Mouse (Mus musculus) stomach, embryonic 14.5 days (tissue): Measurements from ENCODE around the gene Gda. TPM values are rescaled to one million over a fixed set of nuclear protein-coding genes. Genes with fewer than 3 reads are reported as not detected.

Experiments
- ATAC-seq: fragments of 200-750 bp; cut with Nextera tagmentation; 2 replicates; pipeline ENCODE4 v1.8.0; 2017; ENCODE audit warnings: low read depth, moderate TSS enrichment; ENCODE audit not compliant: insufficient number of reproducible peaks, insufficient read depth, low FRiP score
- H3K27ac ChIP-seq: fragments of 300-500 bp; sonication (generic); 2 replicates; pipeline ENCODE4 v1.5.1; 2014; ENCODE audit warnings: mild to moderate bottlenecking, low read length, moderate library complexity, mixed read lengths
- H3K27me3 ChIP-seq: fragments of 300-500 bp; sonication (generic); 2 replicates; pipeline ENCODE4 v1.6.1; 2014; ENCODE audit warnings: low read length, control low read depth, mixed read lengths; ENCODE audit not compliant: control insufficient read depth, insufficient read depth
- H3K36me3 ChIP-seq: fragments of 300-500 bp; sonication (generic); 2 replicates; pipeline ENCODE4 v1.6.1; 2014; ENCODE audit warnings: mild to moderate bottlenecking, control low read depth, low read length, moderate library complexity, mixed read lengths; ENCODE audit not compliant: control insufficient read depth, insufficient read depth
- H3K4me1 ChIP-seq: fragments of 300-500 bp; sonication (generic); 2 replicates; pipeline ENCODE4 v1.6.1; 2014; ENCODE audit warnings: low read length, control low read depth, mixed read lengths; ENCODE audit not compliant: control insufficient read depth, insufficient read depth
- H3K4me2 ChIP-seq: fragments of 300-500 bp; sonication (generic); replicated peaks from 2 replicates; pipeline ENCODE4 v1.6.1; 2014; ENCODE audit warnings: low read depth, low read length, control low read depth
- H3K4me3 ChIP-seq: fragments of 300-500 bp; sonication (generic); 2 replicates; pipeline ENCODE4 v1.5.1; 2014; ENCODE audit warnings: low read depth, low read length, control low read depth
- H3K9ac ChIP-seq: fragments of 300-500 bp; sonication (generic); replicated peaks from 2 replicates; pipeline ENCODE4 v1.6.1; 2014; ENCODE audit warnings: low read depth, mild to moderate bottlenecking, control low read depth, low read length, moderate library complexity, mixed read lengths
- H3K9me3 ChIP-seq: fragments of 300-500 bp; sonication (generic); 2 replicates; pipeline ENCODE4 v1.6.1; 2016; ENCODE audit warnings: low read depth, low read length, control low read depth; ENCODE audit not compliant: control insufficient read depth
- WGBS: fragments of 180-500 bp; shearing (Covaris S2); extraction: QIAGEN DNeasy Blood & Tissue Kit; methylation state at CpG from one replicate; pipeline ENCODE4 v1.1.7; 2014; 5-methylcytosine and 5-hydroxymethylcytosine counted together
- polyA plus RNA-seq: library from polyadenylated mRNA; unstranded; fragments of >200 nt; fragmentation: Nextera tagmentation; extraction: Ambion mirVana; gene quantifications from 2 replicates; pipeline ENCODE4 v1.2.1, GENCODE M21; 2014

Gda gene
- polyA plus RNA-seq, 1 experiment from 2014 or later, result 0.07 TPM

DNA sequence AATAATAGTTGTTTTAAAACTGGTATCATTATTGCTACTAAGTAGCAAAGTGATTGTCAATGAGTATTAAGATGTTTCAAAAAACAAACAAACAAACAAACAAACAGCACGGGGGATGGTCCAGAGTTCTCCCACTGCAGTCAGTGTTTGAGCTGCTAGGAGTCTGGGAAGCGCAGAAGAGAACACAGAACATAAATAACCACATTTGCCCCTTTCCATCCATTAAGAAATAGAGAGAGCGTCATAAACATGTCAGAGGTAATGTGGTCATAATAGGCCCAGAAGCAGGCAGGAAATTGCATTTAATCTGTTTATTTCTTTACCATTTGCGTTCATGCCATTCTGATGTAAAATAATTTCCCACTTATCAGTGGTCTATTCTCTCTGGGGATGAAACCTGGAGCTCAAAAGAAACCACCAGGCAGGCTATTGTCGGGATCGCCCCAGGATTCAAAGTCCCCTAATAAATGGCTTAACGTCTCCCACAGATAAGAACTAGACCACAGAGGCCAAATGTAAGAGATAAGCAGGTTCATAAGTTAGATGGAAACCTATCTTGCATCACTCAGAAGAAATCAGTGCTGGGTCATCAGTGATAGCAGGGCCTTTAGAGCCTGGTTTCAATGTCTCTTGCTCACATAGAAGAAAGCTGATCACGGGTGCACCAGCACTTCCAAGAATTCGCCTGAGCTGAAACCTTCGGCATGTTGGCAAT, 20.7 kb upstream of the Gda start:
- no peaks in the 10 kb centered on the region for H3K27me3 ChIP-seq
- no peak overlapping the region for H3K4me3 ChIP-seq
- no peak for ATAC-seq
- no peak overlapping the region for H3K4me2 ChIP-seq
- WGBS, result 71% methylated on average over 10 of the region's 10 CpGs
- no peak overlapping the region for H3K9ac ChIP-seq
- no peaks in the 10 kb centered on the region for H3K36me3 ChIP-seq
- no peaks in the 10 kb centered on the region for H3K9me3 ChIP-seq
- H3K4me1 ChIP-seq, result no peaks in the 10 kb centered on the region
- H3K27ac ChIP-seq, result no peak overlapping the region

DNA sequence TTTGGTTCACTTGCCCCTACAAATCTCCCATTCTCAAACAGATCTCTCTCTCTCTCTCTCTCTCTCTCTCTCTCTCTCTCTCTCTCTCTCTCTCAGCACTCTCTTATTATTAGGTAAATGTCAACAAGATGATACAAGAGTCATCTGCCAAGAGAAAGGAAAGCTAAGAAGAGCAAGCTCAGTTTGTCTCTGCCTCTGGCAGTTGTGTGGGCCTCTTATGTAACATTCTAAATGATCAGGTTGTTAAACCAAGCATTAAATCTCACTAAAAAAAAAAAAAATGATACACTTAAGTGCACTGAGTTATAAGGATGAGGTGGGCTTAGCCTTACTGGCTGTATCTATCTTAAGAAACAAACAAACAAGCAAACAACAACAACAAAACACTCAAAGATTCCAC, 18.1 kb upstream of the Gda start:
- H3K9ac ChIP-seq, result no peak overlapping the region
- ATAC-seq, result no peak
- no peak overlapping the region for H3K4me2 ChIP-seq
- no peaks in the 10 kb centered on the region for H3K9me3 ChIP-seq
- H3K4me1 ChIP-seq, result no peaks in the 10 kb centered on the region
- no peaks in the 10 kb centered on the region for H3K36me3 ChIP-seq
- no peak overlapping the region for H3K27ac ChIP-seq
- no peaks in the 10 kb centered on the region for H3K27me3 ChIP-seq
- H3K4me3 ChIP-seq, result no peak overlapping the region

DNA sequence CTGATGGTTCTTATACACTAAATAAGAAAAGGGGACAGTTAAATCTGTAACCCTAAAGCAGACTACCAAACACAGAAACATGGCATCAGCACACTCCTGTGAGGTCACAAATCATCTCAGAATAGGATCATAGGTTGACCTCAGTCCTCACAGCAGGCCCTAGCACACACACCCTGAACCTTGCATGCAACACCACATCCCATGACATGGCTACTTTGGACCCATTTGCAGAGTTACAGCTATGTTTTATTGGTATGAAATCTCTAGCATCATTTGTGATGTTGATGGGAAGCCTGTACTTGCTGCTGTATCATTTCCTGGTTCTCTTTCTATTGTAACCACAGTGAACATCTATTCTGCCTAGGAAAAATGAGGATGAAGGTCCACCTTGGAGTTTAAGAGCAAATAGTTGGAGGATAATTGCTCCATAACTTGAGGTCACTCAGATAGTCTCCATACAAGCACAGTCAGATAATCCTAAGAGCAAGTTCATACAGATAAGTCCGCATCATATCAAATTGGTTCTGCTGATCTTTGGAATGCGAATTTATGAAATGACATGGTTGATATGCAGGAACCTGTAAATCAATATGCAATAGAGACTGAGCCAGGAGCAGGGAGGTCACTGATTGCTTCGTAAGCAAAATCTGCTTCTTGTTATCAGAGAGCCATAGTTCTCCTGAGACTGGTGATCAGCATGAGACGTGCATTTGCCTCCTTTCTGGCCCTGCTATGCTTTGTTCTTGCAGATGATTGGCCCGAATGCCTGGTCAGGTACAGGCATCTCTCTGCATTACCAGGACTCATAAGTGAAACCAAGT, 14.1 kb upstream of the Gda start:
- Histone ChIP-seq H3K4me1 (no peaks in the 10 kb centered on the region), H3K36me3 (no peaks in the 10 kb centered on the region), H3K27me3 (no peaks in the 10 kb centered on the region), H3K27ac (no peak overlapping the region), H3K9me3 (no peaks in the 10 kb centered on the region), H3K9ac (no peak overlapping the region), H3K4me3 (no peak overlapping the region), H3K4me2 (no peak overlapping the region)
- ATAC-seq, result no peak
- 81% methylated on average over 5 of the region's 5 CpGs for WGBS

DNA sequence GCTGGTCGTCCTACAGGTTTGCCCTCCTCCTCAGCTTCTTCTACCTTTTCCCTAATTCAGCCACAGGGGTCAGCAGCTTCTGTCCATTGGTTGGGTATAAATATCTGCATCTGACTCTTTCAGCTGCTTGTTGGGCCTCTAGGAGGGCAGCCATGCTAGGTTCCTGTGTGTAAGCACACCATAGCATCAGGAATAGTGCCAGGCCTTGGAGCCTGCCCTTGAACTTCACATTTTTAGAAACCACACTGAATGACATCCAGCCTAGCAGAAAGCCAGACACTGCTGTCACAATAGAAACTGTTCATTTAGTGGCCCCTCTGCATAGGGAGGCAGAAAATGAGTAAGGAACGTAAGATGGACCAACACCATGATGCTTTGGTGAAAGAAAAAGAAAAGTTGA, 8.9 kb upstream of the Gda start:
- H3K4me3 ChIP-seq, result no peak overlapping the region
- no peaks in the 10 kb centered on the region for H3K4me1 ChIP-seq
- no peak for ATAC-seq
- H3K9me3 ChIP-seq, result no peaks in the 10 kb centered on the region
- H3K9ac ChIP-seq, result no peak overlapping the region
- no peaks in the 10 kb centered on the region for H3K36me3 ChIP-seq
- no peak overlapping the region for H3K4me2 ChIP-seq
- 72% methylated on average over 2 of the region's 2 CpGs for WGBS
- H3K27ac ChIP-seq, result no peak overlapping the region
- H3K27me3 ChIP-seq, result no peaks in the 10 kb centered on the region

DNA sequence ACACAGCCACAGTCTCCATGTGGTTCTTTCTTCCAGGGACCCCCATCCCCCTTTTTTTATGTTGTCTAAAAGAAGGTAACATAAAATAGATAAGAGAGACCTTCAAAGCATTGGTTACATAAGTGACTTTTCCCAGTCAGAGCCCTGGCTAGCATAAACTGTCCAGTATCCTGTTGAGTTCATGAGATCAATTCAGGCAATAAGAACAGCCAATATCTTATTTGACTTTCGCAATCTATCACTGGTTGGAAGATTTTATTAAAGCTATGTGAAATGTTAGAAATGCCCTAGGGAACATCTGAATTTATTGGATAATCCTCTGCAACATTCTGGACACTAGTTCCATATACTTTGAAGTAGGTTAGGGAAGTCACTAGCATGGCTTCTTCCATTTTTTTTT, 7.8 kb upstream of the Gda start:
- Histone ChIP-seq H3K9ac (no peak overlapping the region), H3K27me3 (no peaks in the 10 kb centered on the region), H3K4me1 (no peaks in the 10 kb centered on the region), H3K4me3 (no peak overlapping the region), H3K36me3 (no peaks in the 10 kb centered on the region), H3K27ac (no peak overlapping the region), H3K9me3 (no peaks in the 10 kb centered on the region), H3K4me2 (no peak overlapping the region)
- ATAC-seq, result no peak
- WGBS, result 100% methylated on average over 1 of the region's 1 CpGs

DNA sequence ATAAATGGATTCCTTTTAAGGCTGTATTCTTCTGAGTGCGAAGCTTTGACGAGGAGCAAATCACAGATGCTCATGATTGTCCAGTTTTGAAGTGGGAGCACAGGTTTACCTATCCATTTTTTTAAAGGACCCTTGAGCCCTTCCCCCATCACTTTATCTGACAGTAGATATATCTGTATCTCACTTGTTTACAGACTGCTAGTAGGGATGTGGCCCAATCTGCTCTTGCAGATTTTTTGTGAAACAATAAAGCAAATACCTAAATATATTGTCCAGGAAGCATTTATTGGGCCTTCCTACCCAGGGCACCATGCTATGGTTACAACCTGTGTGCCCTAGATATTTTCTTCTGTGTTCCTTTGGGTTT, 6.8 kb upstream of the Gda start:
- Histone ChIP-seq H3K4me1 (no peaks in the 10 kb centered on the region), H3K36me3 (no peaks in the 10 kb centered on the region), H3K4me3 (no peak overlapping the region), H3K9me3 (no peaks in the 10 kb centered on the region), H3K27me3 (no peaks in the 10 kb centered on the region), H3K27ac (no peak overlapping the region), H3K9ac (no peak overlapping the region), H3K4me2 (no peak overlapping the region)
- ATAC-seq, result no peak
- WGBS, result 40% methylated on average over 2 of the region's 2 CpGs

DNA sequence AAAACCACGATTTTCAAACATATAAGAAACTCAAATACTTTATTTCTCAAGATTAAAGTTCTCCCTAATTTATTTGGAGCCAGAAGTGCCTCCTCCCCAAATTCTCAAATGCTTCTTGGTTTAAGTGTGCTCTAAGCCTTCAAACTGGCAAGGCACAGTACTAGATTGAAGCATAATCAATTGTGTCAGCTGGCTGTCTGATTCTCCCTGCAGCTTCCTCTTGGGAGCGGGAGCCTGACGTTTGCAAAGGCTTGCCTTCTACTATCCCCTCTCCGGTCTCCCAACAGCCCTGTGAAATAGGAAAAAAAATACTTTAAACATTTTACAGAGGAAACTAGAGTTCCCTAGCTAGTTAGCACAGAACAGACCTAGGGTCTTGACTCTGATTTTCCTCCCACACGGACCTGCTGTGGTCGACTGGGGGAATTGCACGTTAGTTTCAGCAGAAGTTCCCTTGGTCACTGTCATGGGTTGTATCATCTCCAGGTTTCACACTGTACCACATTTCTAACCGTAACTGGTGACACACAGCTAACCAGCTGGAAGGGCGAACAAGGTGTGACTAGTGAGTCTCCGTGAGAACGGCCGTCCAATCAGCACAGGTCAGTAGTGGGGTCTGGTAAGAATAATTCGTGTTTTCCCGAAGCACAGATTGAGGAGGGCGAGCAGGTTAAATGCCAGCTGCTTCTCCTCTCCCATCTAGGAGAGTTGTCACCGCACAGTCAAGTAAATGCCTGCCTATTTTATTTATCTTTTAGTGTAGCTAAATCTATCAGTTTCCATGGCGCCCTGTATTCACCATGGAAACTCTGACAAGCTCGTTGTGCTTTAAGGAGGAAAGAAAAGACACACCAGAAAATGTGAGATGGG, 6.2 kb upstream of the Gda start:
- Histone ChIP-seq H3K4me2 (no peak overlapping the region), H3K27me3 (no peaks in the 10 kb centered on the region), H3K4me1 (no peaks in the 10 kb centered on the region), H3K9ac (no peak overlapping the region), H3K36me3 (no peaks in the 10 kb centered on the region), H3K27ac (no peak overlapping the region), H3K9me3 (no peaks in the 10 kb centered on the region), H3K4me3 (no peak overlapping the region)
- 34% methylated on average over 18 of the region's 18 CpGs for WGBS
- ATAC-seq, result no peak

DNA sequence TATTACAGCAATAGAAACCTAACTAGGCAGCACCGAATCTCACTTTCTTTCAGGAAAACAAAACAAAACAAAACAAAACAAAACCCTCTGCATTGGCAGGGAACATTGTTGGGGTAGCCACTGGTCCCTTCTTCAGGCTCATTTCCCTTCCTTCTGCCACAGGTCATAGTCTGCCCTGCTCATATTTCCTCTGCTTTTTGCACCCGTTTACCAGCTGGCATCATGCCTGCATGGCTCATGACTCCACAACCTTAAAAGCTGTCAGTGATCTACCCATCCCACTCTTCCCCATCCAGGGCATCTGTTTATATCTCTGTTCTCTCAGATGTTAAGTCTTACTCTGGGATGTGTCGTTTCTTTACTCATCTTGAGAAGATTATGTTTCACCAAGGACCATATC, 5.3 kb upstream of the Gda start:
- H3K27me3 ChIP-seq, result no peaks in the 10 kb centered on the region
- no peak overlapping the region for H3K9ac ChIP-seq
- H3K9me3 ChIP-seq, result no peaks in the 10 kb centered on the region
- no peak overlapping the region for H3K27ac ChIP-seq
- no peaks in the 10 kb centered on the region for H3K4me1 ChIP-seq
- H3K4me3 ChIP-seq, result no peak overlapping the region
- no peak overlapping the region for H3K4me2 ChIP-seq
- H3K36me3 ChIP-seq, result no peaks in the 10 kb centered on the region
- no peak for ATAC-seq
- WGBS, result 56% methylated on average over 3 of the region's 3 CpGs
